Mouse (Mus musculus): ENCODE data around the gene 5430419D17Rik. TPM values are rescaled to one million over a fixed set of nuclear protein-coding genes. Genes with fewer than 3 reads are reported as not detected.

5430419D17Rik gene
- total RNA-seq (2021), result 10 to 100 TPM; 12.2 to 13.0 TPM

GRCm38 (mm10) chr7:131174121-131174520 is at the start of gene 5430419D17Rik:
5430419D17Rik (plus strand) TSS chr7:131174402.
- no peak for DNase-seq (ENCODE audit: low spot score)
- intact Hi-C loops (cut with DNase I), result no loop called here

DNA sequence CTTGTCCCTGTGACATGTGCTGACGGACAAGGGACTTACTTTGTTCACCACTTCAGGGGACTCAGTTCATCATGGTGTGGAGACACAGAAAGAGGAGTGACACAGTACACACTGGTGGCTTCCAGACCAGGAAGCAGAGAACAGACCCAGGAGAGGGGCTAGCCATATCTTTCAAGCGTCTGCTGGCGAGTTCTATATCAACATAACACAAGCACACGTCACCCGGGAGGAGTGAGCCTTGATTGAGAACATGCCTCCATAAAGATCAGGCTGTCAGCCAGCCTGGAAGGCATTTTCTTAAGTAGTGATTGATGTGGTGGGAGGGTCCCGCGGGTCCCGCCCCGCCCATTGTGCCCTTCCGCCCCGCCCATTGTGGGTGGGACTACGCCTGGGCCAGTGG is 44.2 kb upstream of the 5430419D17Rik start:
- intact Hi-C loops (cut with DNase I), result no loop called here
- no peak for DNase-seq (ENCODE audit: low spot score)

DNA sequence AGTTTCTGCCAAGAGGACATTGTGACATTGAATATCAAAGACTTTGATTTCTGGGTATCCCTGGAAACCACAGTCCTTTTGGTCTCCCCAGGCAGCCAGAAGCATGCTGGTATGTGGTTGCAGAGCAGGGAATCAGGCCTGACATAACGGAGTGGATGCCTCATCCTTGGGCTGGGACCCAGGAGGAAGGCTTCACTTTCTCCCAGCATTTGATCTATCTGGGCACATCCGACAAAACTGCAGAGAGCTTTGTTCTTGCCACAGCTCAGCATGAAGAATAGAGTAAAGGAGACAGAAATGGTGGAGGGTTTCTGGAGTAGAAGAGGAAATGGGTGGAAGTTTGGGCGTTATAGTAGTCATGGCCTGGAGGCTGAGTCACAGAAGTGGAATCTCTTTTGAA is 41.0 kb upstream of the 5430419D17Rik start:
- intact Hi-C loops (cut with DNase I), result no loop called here
- no peak for DNase-seq (ENCODE audit: low spot score)

GRCm38 (mm10) chr7:131146214-131146613 is 28.0 kb upstream of the 5430419D17Rik start, which contains the start of gene 4933402N03Rik:
4933402N03Rik (minus strand) TSS chr7:131146314.
- intact Hi-C loops (cut with DNase I), result no loop called here

DNA sequence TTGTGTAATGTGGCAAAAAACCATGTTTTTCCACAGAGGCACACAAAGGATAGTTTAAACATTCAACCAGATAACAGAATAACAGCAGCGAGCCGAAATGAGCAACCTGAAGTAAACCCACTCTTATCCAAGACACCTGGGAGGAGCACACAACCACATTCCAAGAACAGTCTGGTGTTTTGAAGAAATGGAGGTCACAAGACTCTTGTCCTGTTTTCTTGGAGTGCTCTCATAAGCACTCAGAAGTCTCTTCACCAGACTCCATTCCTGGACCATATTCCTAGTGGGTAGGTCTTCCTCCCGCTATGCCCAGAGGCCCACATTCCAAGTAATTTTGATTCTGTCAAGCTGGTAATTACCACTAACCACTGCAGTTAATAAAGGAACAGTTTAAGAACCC is 24.0 kb upstream of the 5430419D17Rik start:
- no peak for DNase-seq (ENCODE audit: low spot score)
- intact Hi-C loops (cut with DNase I), result no loop called here

More at GRCm38 (mm10) chr7:131146214-131146613, 28.0 kb upstream of the 5430419D17Rik start, which contains the start of gene 4933402N03Rik:
- no peak for DNase-seq (ENCODE audit: low spot score)

DNA sequence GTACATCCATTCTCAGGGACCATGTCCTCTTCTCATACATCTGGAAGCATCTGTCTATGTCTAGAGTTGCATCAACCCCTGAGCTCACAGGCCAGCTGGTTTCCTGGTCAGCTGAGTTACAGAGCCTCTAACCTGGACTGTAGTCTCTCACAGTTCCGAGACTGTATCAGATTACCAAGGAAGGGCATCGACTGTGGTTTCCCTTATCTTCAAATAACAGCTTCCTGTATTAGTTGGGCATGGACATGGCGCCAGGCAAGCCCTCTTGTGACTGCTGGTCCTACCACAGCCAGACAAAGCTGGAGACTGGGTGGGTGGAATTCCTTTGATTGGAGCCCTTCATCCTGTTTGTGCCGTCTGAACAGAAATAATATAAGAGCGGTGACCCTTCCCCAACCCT is 21.2 kb upstream of the 5430419D17Rik start:
- no peak for DNase-seq (ENCODE audit: low spot score)
- intact Hi-C loops (cut with DNase I), result no loop called here

- intact Hi-C loops (cut with DNase I), result no loop called here
Observed at GRCm38 (mm10) chr7:131162251-131162650, 12.0 kb upstream of the 5430419D17Rik start.

DNA sequence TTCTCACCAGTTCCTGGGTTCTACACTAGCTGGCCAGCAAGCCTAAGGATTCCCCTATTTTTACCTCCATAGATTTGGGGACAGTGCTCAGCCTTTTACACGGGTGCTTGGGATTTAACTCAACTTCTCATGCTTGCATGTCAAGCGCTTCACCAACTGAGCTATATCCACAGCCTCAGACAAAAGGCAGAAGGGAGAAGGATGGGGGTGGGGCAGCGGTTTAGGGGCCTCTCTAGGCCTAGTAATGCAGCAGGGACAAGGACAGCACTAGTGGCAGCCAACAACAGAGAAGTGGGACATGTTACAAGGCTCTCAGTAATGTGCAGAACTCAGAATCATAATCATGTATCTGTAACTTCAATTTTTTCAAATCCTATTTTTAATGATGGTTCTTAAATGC is 6.4 kb upstream of the 5430419D17Rik start:
- no peak for DNase-seq (ENCODE audit: low spot score)
- intact Hi-C loops (cut with DNase I), result no loop called here

More at GRCm38 (mm10) chr7:131162251-131162650, 12.0 kb upstream of the 5430419D17Rik start:
- no peak for DNase-seq (ENCODE audit: low spot score)

DNA sequence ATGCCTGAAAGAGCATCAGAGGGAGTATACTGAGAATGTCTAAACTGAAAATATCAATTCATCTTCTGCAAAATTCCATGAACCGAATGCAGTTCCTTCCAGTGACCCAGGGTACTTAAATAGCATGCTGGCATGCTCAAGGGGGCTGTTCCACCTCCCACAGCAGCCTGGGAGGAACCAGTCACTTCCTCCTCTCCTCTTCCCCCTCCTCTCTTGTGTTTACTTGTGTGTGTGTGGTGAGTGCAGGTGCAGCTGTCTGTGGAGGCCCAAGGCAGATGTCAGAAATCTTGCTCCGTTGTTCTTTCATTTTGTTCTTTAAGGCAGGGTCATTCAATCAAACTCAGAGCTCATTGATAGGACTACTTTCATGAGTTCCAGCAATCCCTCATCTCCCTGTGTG is 5.1 kb upstream of the 5430419D17Rik start:
- intact Hi-C loops (cut with DNase I), result no loop called here

GRCm38 (mm10) chr7:131182685-131183084 is 8.5 kb downstream of the 5430419D17Rik start:
- intact Hi-C loops (cut with DNase I), result no loop called here
- DNase-seq (ENCODE audit: low spot score), result no peak

More for the DNA sequence above, 5.1 kb upstream of the 5430419D17Rik start:
- DNase-seq (ENCODE audit: low spot score), result no peak

DNA sequence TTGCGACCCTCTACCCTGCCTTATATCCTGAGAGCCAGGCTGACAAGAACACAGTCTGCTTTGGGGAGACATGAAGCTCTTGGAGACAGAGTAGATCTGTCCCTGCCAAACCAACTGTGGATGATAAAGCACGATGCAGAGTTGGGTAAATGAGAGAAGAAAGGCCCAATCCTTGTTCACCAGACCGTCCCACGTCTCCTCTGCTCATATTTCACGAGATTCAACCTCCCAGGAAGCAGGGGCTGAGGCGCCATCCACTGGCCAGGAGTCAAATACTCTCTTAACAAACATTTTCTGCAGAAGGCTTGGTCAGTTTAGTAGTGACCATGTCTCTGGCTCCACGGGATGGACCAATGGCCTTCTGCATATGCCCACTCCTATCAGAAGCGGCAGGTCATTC is 10.1 kb downstream of the 5430419D17Rik start:
- intact Hi-C loops (cut with DNase I), result no loop called here
- no peak for DNase-seq (ENCODE audit: low spot score)

- DNase-seq (ENCODE audit: low spot score), result no peak
- intact Hi-C loops (cut with DNase I), result no loop called here
Observed at GRCm38 (mm10) chr7:131187047-131187446, 12.8 kb downstream of the 5430419D17Rik start.

DNA sequence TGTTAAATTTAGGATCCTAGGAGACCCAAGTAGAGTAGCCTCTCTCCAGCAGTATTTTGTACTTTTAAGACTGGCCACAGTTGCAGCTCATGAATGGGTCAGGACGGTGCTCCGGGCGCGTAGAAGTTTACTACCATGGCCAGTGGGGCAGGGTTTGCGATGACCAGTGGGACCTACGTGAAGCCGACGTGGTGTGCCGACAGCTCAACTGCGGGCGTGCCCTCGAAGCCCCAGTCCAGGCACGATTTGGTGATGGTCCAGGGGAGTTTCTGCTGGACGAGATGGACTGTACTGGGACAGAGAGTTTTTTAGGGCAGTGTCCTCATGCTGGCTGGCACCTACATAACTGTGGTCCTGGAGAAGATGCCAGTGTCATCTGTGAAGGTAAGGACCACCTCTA is 13.8 kb downstream of the 5430419D17Rik start:
- intact Hi-C loops (cut with DNase I), result no loop called here
- no peak for DNase-seq (ENCODE audit: low spot score)

DNA sequence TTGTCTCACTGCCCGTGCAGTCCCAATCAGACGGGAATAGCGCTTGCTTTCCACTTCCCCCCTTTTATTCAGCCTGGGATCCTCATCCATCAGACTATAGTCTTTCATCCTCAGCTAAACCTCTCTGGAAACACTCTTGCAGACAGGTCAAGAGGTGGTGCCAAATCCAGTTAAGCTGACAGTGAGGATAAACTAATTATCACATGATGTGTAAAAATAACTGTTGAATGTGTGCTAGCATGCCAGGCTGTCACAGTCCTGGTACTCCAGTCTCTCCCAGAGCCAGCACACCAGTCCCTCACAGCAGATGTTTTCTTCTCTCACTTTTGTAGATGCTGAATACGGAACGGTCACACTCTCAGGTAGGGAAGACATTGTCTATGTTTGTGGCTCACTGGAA is 48.9 kb downstream of the 5430419D17Rik start:
- intact Hi-C loops (cut with DNase I), result no loop called here
- no peak for DNase-seq (ENCODE audit: low spot score)

DNA sequence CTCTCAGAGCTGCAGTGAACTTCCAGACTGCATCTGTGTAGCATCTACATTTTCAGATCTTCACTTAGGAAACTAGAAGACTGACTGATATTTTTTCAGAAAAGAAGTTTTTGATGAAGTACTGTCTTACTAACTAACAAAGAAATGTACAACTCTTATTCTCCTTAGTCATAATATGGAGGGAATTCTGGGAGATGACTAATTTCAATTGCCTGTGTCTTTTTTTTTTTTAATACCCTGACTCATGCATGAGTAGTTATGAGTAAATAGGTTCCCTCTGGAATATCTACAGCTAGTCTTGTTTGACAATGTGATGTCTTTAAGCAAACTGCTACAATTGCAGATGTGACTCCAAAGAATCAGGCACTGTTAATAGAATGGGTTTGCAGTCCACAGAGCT is 61.9 kb downstream of the 5430419D17Rik start:
- no peak for DNase-seq (ENCODE audit: low spot score)

GRCm38 (mm10) chr7:131244993-131245392 is 70.8 kb downstream of the 5430419D17Rik start:
- DNase-seq (ENCODE audit: low spot score), result no peak
- intact Hi-C loops (cut with DNase I), result no loop called here

More for the DNA sequence above, 61.9 kb downstream of the 5430419D17Rik start:
- intact Hi-C loops (cut with DNase I), result no loop called here

GRCm38 (mm10) chr7:131256841-131257240 is 82.6 kb downstream of the 5430419D17Rik start:
- intact Hi-C loops (cut with DNase I), result no loop called here
- DNase-seq (ENCODE audit: low spot score), result no peak

GRCm38 (mm10) chr7:131257309-131257708 is 83.1 kb downstream of the 5430419D17Rik start:
- DNase-seq (ENCODE audit: low spot score), result no peak
- intact Hi-C loops (cut with DNase I), result no loop called here

GRCm38 (mm10) chr7:131260946-131261345 is 86.7 kb downstream of the 5430419D17Rik start:
- no peak for DNase-seq (ENCODE audit: low spot score)
- intact Hi-C loops (cut with DNase I), result no loop called here

GRCm38 (mm10) chr7:131264251-131264650 is 90.0 kb downstream of the 5430419D17Rik start:
- intact Hi-C loops (cut with DNase I), result no loop called here
- DNase-seq (ENCODE audit: low spot score), result no peak

- DNase-seq (ENCODE audit: low spot score), result no peak
- intact Hi-C loops (cut with DNase I), result no loop called here
Observed at GRCm38 (mm10) chr7:131265851-131266250, 91.6 kb downstream of the 5430419D17Rik start.

- intact Hi-C loops (cut with DNase I), result no loop called here
- no peak for DNase-seq (ENCODE audit: low spot score)
Observed at GRCm38 (mm10) chr7:131297151-131297550, 122.9 kb downstream of the 5430419D17Rik start.

Measured in heart, postnatal 25 days (tissue).